Mouse (Mus musculus) megakaryocyte, embryonic 14.5 days (primary cell): Measurements from ENCODE around the gene Gm16867. TPM values are rescaled to one million over a fixed set of nuclear protein-coding genes. Genes with fewer than 3 reads are reported as not detected.
"Not testable (repeated sequence)": the region's sequence is repeated elsewhere in the genome, so short reads cannot be mapped to it uniquely, and the experiment has no call there.

ENCODE experiments used
- H3K27me3 ChIP-seq: replicated peaks from 2 replicates; pipeline ENCODE3; 2012; ENCODE audit warnings: inconsistent platforms
- H3K36me3 ChIP-seq: replicated peaks from 2 replicates; pipeline ENCODE3; 2012; ENCODE audit warnings: low read length, inconsistent platforms, mixed read lengths
- H3K4me1 ChIP-seq: 2 replicates; pipeline ENCODE4 v1.6.1; 2012; ENCODE audit warnings: inconsistent platforms
- H3K4me3 ChIP-seq: replicated peaks from 2 replicates; pipeline ENCODE3; 2012; ENCODE audit warnings: moderate library complexity, mild to moderate bottlenecking, inconsistent platforms
- H3K9me3 ChIP-seq: 2 replicates; pipeline ENCODE4 v1.6.1; 2012; ENCODE audit warnings: inconsistent platforms
- polyA plus RNA-seq: library from polyadenylated mRNA; stranded (reverse); fragments of >175 nt; gene quantifications from 2 replicates; pipeline ENCODE4 v1.2.3, GENCODE M21; 2012; ENCODE audit warnings: low replicate concordance; ENCODE audit not compliant: insufficient read depth

The Gm16867 gene
- polyA plus RNA-seq, 1 experiment: not detected

- H3K27me3 ChIP-seq, H3K4me1 ChIP-seq, H3K4me3 ChIP-seq, H3K36me3 ChIP-seq, H3K9me3 ChIP-seq: not testable (repeated sequence)
Observed at GRCm38 (mm10) chr14:69485466-69486135, 17.6 kb downstream of the Gm16867 start.

- not testable (repeated sequence) for H3K27me3 ChIP-seq, H3K9me3 ChIP-seq, H3K36me3 ChIP-seq, H3K4me1 ChIP-seq, H3K4me3 ChIP-seq
Observed at GRCm38 (mm10) chr14:69473941-69474646, 29.1 kb downstream of the Gm16867 start.

GRCm38 (mm10) chr14:69473322-69473721 lies 29.8 kb downstream of the Gm16867 start:
- H3K9me3 ChIP-seq, H3K4me1 ChIP-seq, H3K36me3 ChIP-seq, H3K27me3 ChIP-seq, H3K4me3 ChIP-seq: not testable (repeated sequence)

- H3K4me3 ChIP-seq, H3K9me3 ChIP-seq, H3K36me3 ChIP-seq, H3K4me1 ChIP-seq, H3K27me3 ChIP-seq: not testable (repeated sequence)
Observed at GRCm38 (mm10) chr14:69470122-69470708, 32.9 kb downstream of the Gm16867 start.

GRCm38 (mm10) chr14:69467612-69468366 lies 35.4 kb downstream of the Gm16867 start:
- not testable (repeated sequence) for H3K9me3 ChIP-seq, H3K27me3 ChIP-seq, H3K36me3 ChIP-seq, H3K4me1 ChIP-seq, H3K4me3 ChIP-seq

- not testable (repeated sequence) for H3K4me1 ChIP-seq, H3K4me3 ChIP-seq, H3K9me3 ChIP-seq, H3K27me3 ChIP-seq, H3K36me3 ChIP-seq
Observed at GRCm38 (mm10) chr14:69464465-69464864, 38.7 kb downstream of the Gm16867 start.

- not testable (repeated sequence) for H3K4me3 ChIP-seq, H3K4me1 ChIP-seq, H3K36me3 ChIP-seq, H3K27me3 ChIP-seq, H3K9me3 ChIP-seq
Observed at GRCm38 (mm10) chr14:69457691-69458090, 45.5 kb downstream of the Gm16867 start.

GRCm38 (mm10) chr14:69454640-69455039 lies 48.5 kb downstream of the Gm16867 start:
- not testable (repeated sequence) for H3K36me3 ChIP-seq, H3K27me3 ChIP-seq, H3K9me3 ChIP-seq, H3K4me1 ChIP-seq, H3K4me3 ChIP-seq

- not testable (repeated sequence) for H3K36me3 ChIP-seq, H3K9me3 ChIP-seq, H3K4me3 ChIP-seq, H3K4me1 ChIP-seq, H3K27me3 ChIP-seq
Observed at GRCm38 (mm10) chr14:69448845-69449244, 54.3 kb downstream of the Gm16867 start.

GRCm38 (mm10) chr14:69447006-69447405 lies 56.2 kb downstream of the Gm16867 start:
- not testable (repeated sequence) for H3K9me3 ChIP-seq, H3K36me3 ChIP-seq, H3K4me3 ChIP-seq, H3K4me1 ChIP-seq, H3K27me3 ChIP-seq

GRCm38 (mm10) chr14:69443092-69443692 lies 60.0 kb downstream of the Gm16867 start:
- H3K9me3 ChIP-seq, H3K36me3 ChIP-seq, H3K4me3 ChIP-seq, H3K27me3 ChIP-seq, H3K4me1 ChIP-seq: not testable (repeated sequence)

- not testable (repeated sequence) for H3K27me3 ChIP-seq, H3K9me3 ChIP-seq, H3K4me3 ChIP-seq, H3K4me1 ChIP-seq, H3K36me3 ChIP-seq
Observed at GRCm38 (mm10) chr14:69440955-69441354, 62.2 kb downstream of the Gm16867 start.

GRCm38 (mm10) chr14:69438678-69439214 lies 64.4 kb downstream of the Gm16867 start:
- H3K9me3 ChIP-seq, H3K4me1 ChIP-seq, H3K27me3 ChIP-seq, H3K36me3 ChIP-seq, H3K4me3 ChIP-seq: not testable (repeated sequence)

- not testable (repeated sequence) for H3K4me3 ChIP-seq, H3K27me3 ChIP-seq, H3K9me3 ChIP-seq, H3K36me3 ChIP-seq, H3K4me1 ChIP-seq
Observed at GRCm38 (mm10) chr14:69421003-69421402, 82.2 kb downstream of the Gm16867 start.

GRCm38 (mm10) chr14:69417545-69417944 lies 85.6 kb downstream of the Gm16867 start:
- not testable (repeated sequence) for H3K27me3 ChIP-seq, H3K4me1 ChIP-seq, H3K4me3 ChIP-seq, H3K36me3 ChIP-seq, H3K9me3 ChIP-seq
